Mouse (Mus musculus) testis, postnatal 10 days (tissue): ENCODE data around the gene Hectd4.

Experiments used
- DNase-seq: peaks from one replicate; pipeline ENCODE4 v3.0.0; 2021; ENCODE audit warnings: low spot score

Gene Hectd4

DNA sequence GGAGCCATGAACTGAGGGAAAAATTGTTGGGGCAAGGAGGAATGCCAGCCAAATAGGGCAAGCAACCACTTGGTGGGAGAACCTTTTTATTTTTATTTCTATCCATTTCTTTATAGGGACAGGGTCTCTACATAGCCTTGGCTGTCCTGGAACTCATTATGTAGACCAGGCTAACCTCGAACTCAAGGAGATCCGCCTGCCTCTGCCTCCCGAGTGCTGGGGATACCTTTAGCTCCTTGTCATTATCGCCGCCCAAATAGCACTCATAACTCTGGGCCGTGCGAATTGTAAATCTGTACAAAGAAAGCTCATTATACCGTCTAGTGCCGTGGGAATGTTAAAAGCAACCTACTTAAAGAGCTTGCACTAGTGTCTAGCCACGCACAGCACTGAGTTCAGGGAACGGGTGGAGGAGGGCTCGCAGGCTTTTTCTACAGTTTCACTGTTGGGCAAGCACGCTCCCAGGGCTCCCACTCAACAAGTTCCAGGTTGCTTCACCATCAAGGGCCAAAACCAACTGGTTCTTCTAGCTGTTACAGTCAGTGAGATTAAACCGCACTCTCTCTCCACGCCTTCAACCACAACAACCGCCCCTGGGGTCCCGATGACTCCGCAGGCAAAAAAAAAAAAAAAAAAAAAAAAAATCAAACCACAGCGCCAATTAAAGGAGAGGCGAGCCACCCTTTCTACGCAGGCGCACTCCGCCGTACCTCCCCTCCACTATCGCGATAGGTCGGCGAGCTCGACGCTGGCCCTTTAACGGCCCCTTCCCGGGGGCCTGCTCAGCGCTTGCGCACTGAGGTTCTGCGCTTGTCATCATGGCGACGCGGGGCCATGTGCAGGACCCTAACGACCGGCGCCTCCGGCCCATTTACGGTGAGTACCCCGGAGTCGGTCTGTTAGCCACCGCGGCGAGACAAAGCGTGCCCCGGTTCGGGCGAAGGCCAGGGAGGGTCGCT lies 177.4 kb downstream of the Hectd4 start, which contains the start of gene Naa25:
Gene Naa25, plus strand, starts transcription at position 750 of the 959 bp plus-strand sequence.
- peak; percentile 98 for DNase-seq

DNA sequence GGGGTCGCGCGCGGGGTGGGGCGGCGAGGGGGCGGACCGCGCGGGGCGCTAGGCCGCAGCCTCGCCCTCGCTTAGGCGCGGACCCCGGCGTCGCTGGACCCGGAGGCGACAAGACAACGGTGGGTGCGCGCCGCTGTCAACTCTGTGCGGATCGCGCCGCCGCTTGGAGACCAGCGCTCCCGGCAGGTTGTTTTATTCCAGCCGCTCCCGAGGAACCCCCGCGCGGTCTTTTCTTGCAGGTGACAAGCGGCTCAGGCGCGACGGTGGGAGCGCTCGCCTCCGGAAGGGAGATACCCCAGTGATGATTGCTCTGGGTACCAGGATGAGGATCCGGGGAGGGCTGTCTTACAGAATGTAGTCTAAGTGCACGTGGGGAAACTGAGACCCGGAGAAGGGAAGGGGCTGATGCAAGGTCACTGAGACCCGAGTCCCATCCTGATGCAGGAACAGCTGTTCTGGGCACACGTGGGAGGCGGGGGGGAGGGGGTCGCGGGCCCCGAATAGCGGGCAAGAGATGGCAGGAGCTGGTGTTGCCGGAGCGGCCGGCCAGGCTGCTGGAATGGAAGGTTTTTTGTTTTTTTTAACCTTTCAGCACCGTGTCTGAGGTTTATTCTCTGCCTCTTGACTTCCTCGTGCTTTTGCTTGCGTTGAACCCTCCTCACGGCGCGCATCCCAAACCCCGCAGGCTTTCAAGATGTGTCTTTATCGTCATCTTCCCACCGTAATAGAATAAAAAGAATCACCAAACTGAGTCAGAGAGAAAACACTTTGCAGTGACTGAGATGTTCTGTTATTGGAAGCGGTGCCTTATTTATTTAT lies 178.3 kb downstream of the Hectd4 start:
- no peak for DNase-seq

DNA sequence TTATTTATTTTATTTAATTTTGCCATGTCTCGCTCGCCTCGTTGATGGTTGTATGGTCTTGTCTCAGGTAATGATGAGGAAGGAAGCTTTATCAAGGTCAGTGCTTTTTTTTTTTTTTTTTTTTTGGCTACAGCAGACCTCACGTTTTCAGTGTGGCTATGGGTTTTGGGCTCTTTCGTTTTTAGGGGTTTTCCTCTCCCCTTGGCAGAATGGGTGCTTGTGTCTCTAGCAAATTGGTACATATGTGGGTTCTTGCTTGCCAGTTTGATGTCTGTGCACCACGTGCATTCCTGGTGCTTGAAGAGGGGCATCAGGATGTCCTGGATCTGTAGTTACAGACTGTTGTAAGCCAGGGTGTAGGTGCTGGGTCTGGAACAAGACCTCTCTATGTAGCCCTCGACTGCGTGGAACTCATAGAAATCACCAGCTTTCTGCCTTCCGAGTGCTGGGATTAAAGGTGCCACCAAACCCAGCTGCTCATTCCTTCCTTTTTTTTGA lies 179.0 kb downstream of the Hectd4 start:
- no peak for DNase-seq

DNA sequence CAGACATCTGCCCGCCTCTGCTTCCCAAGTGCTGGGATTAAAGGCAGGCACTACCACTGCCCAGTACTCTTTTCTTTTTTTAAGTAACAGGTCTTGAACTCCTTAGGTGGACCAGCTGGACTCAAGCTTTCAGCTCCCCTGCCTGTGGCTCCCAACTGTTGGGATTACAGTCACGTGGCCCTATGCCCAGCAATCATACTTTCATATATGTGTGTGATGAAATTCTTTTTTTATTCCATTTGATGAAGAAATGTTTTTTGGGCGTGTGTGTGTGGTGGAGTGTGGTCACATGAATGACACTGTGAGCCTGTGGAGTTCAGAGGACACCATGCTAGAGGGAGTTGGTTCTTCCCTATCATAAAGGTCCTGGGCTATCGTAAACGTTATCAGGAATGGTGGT lies 179.5 kb downstream of the Hectd4 start:
- no peak for DNase-seq

DNA sequence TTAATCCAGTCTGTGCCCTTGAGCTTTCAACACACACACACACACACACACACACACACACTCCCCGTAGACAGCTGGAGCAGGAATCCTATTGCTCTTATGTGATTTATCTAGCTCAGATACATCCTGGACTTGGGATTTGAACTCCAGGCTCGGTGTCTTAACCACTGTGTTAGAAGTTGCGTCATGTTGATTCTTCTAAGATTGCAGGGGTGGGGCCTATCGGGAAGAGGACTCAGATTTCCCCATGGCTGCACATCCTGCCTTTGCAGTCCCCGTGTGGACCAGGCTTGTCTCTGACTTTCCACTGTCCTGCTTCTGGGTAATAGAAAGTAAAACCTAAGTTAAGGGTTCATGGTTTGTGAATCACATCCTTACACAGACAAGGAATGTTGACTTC lies 180.0 kb downstream of the Hectd4 start:
- DNase-seq: no peak

DNA sequence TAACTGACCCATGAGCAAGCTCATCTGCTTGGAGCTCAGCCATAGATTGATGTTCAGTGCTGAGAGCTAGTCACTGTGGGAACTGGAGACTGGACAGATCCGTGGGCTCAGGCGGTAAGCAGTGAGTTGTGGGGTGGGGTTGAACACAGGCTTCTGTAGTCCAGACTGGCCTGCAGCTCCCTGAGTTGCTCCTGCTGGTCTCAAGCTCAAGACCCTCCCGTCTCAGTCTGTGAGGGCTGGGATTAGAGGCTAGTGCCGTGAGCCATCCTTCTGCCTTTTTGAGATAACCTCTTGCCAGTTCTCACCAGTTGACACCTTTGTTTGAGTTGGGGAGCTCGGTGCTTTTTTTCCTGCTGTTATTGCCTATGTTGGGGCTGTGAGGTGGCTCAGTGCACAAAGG lies 180.8 kb downstream of the Hectd4 start:
- DNase-seq: no peak

DNA sequence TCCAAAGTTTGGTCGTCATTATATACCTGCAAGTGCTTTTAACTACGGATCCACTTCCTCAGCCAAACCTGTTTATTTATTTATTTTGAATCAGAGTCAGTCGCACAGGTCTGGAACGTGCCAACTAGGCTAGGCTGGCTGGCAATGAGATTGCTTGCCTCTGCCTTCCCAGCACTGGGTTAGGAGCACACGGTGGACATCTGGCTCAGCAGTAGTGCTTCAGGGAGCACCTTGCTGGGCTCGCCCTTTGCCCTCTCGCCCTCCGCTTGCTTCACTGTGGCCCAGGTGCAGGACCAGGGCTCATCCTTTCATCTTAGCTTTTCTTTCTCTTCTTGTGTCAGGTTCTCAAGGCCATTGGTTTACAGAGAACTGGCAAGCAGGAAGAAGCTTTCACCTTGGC lies 187.8 kb downstream of the Hectd4 start:
- DNase-seq: no peak

DNA sequence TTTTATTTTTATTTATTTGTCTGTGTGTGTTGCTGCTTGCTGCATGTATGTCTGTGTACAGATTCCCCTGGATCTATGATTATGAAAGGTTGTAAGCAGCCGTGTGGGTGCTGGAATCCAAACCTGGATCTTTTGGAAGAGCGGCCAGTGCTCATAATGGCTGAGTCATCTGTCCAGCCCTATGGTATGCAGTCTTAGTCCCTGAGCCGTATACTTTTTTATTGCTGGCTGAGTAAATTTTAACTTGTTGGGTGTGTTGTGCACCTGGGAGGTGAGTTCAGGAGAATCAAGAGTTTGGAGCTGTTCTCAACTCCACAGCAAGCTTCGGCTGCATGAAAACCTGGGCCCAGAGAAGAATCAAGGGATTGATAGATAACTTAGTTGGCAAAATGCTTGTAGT lies 191.0 kb downstream of the Hectd4 start:
- DNase-seq: no peak
